In genomic region chr16:87712986-87713693, GRCm38 (mm10) we compare ENCODE assay signal across 8 mouse cellular contexts. TPM values are rescaled to one million over a fixed set of nuclear protein-coding genes. Genes with fewer than 3 reads are reported as not detected.
DNase-seq lines count a peak whose midpoint lies in the region; ATAC-seq lines count a peak whose summit lies in the region.

No protein-coding gene starts in this region.

- H3K9ac ChIP-seq in intestine, embryonic 15.5 days, result no peak overlapping the region
- no peak overlapping the region for H3K9ac ChIP-seq in lung, embryonic 16.5 days (ENCODE audit: low read length)

- peak; percentile 84 for ATAC-seq in CD4-positive, CD25-positive, alpha-beta regulatory T cell, adult 4 months
- ATAC-seq in intestine, embryonic 15.5 days, result peak; percentile 76
- ATAC-seq in lung, embryonic 16.5 days (ENCODE audit: low read depth), result 0 out of 2 replicates have a peak, but pooled peaks have one; percentile 21

- H3K9me3 ChIP-seq in intestine, embryonic 15.5 days, result no peaks in the 10 kb centered on the region
- no peaks in the 10 kb centered on the region for H3K9me3 ChIP-seq in lung, embryonic 16.5 days (ENCODE audit: control insufficient read depth, low read length)
- no peaks in the 10 kb centered on the region for H3K9me3 ChIP-seq in forebrain, embryonic 10.5 days

- H3K4me2 ChIP-seq in intestine, embryonic 15.5 days (replicated peaks), result 0 out of 2 replicates have a peak overlapping the region, but pooled peaks have one; percentile 1
- no peak overlapping the region for H3K4me2 ChIP-seq in lung, embryonic 16.5 days (ENCODE audit: low read depth, low read length)

- H3K36me3 ChIP-seq in intestine, embryonic 15.5 days, result no peaks in the 10 kb centered on the region
- H3K36me3 ChIP-seq in lung, embryonic 16.5 days (ENCODE audit: control insufficient read depth, insufficient read depth, low read length), result no peaks in the 10 kb centered on the region
- peaks cover 17% of the 10 kb centered on the region for H3K36me3 ChIP-seq in forebrain, embryonic 10.5 days (replicated peaks)

- H3K4me1 ChIP-seq in intestine, embryonic 15.5 days (replicated peaks), result peaks cover 32% of the 10 kb centered on the region
- H3K4me1 ChIP-seq in lung, embryonic 16.5 days (replicated peaks; ENCODE audit: control insufficient read depth, insufficient read depth, low read length), result peaks cover 22% of the 10 kb centered on the region; the same call in 1 of the 2 replicates
- peaks cover 32% of the 10 kb centered on the region for H3K4me1 ChIP-seq in forebrain, embryonic 10.5 days

- DNase-seq in T-cell, adult 2 months (ENCODE audit: low spot score), result peak; percentile 43
- DNase-seq in thymus, postnatal 0 days (ENCODE audit: low spot score), result peak; percentile 81
- no peak for DNase-seq in forebrain, embryonic 10.5 days (ENCODE audit: extremely low spot score, low spot score)
- no peak for DNase-seq in ovary, postnatal 36 days (ENCODE audit: low spot score)
- no peak for DNase-seq in gastrocnemius, adult 18-20 months (ENCODE audit: low spot score)

- WGBS in intestine, embryonic 15.5 days, result 65% methylated on average over 18 of the region's 18 CpGs
- WGBS in lung, embryonic 16.5 days, result 53% methylated on average over 18 of the region's 18 CpGs
- 88% methylated on average over 18 of the region's 18 CpGs for WGBS in forebrain, embryonic 10.5 days

- H3K27me3 ChIP-seq in intestine, embryonic 15.5 days (replicated peaks), result no peaks in the 10 kb centered on the region
- H3K27me3 ChIP-seq in lung, embryonic 16.5 days (ENCODE audit: control insufficient read depth, insufficient read depth, low read depth, low read length), result no peaks in the 10 kb centered on the region
- H3K27me3 ChIP-seq in forebrain, embryonic 10.5 days (ENCODE audit: poor library complexity, severe bottlenecking), result no peaks in the 10 kb centered on the region

- no peak overlapping the region for H3K4me3 ChIP-seq in intestine, embryonic 15.5 days (replicated peaks)
- no peak overlapping the region for H3K4me3 ChIP-seq in lung, embryonic 16.5 days (ENCODE audit: low read length)
- H3K4me3 ChIP-seq in forebrain, embryonic 10.5 days, result no peak overlapping the region

- H3K27ac ChIP-seq in intestine, embryonic 15.5 days, result no peak overlapping the region
- H3K27ac ChIP-seq in lung, embryonic 16.5 days (ENCODE audit: low read length), result no peak overlapping the region
- no peak overlapping the region for H3K27ac ChIP-seq in forebrain, embryonic 10.5 days

RNA-seq across cellular contexts. Expression of gene Bach1, which starts 14.4 kb away (rescaled TPM):
- 1 to 10 TPM; 3.4 to 3.9 TPM for polyA plus RNA-seq in CD4-positive, CD25-positive, alpha-beta regulatory T cell, adult 4 months (2017; shearing (Covaris generic))
- 17.4 and 19.7 TPM in 2 replicates for polyA plus RNA-seq in intestine, embryonic 15.5 days (2015; fragmentation: Nextera tagmentation; extraction: Ambion mirVana)
- polyA plus RNA-seq in lung, embryonic 16.5 days (2015; fragmentation: Nextera tagmentation; extraction: Ambion mirVana), result 7.8 and 8.8 TPM in 2 replicates
- 24.1 and 26.0 TPM in 2 replicates for polyA plus RNA-seq in thymus, postnatal 0 days (2015; fragmentation: Nextera tagmentation; extraction: Ambion mirVana)
- polyA plus RNA-seq in forebrain, embryonic 10.5 days (2016; fragmentation: Nextera tagmentation; extraction: Ambion mirVana), result 10.8 and 12.0 TPM in 2 replicates
- 10 to 100 TPM; 20.1 to 21.7 TPM for total RNA-seq in gastrocnemius, adult 18-20 months (2021)

Comparison
In these comparisons a context has a peak if more than half of its experiments do, and no peak if none do; other contexts are left out.
1. ATAC-seq: peak in every context shown above with its lines; median percentile 84 in CD4-positive, CD25-positive, alpha-beta regulatory T cell, adult 4 months; 76 in intestine, embryonic 15.5 days; 21 in lung, embryonic 16.5 days.
2. DNase-seq: peak in T-cell, adult 2 months (single experiment) and thymus, postnatal 0 days (single experiment); none in forebrain, embryonic 10.5 days (single experiment), ovary, postnatal 36 days (single experiment) and gastrocnemius, adult 18-20 months (single experiment).